Mouse (Mus musculus) right cerebral cortex, postnatal 36 days (tissue): ENCODE measurements around the gene Rreb1.

ENCODE experiments used
- DNase-seq, 2 experiments: peaks; one replicate each; pipeline ENCODE4 v3.0.0; 2022; ENCODE audit warnings: low spot score in 2 of 2, mixed read lengths in 1 of 2

The Rreb1 gene

GRCm38 (mm10) chr13:37778147-37778593, at the start of gene Rreb1:
Gene Rreb1 (plus strand): TSS chr13:37778400.
- DNase-seq, result peak in 1 of 2 experiments; percentile 10

DNA sequence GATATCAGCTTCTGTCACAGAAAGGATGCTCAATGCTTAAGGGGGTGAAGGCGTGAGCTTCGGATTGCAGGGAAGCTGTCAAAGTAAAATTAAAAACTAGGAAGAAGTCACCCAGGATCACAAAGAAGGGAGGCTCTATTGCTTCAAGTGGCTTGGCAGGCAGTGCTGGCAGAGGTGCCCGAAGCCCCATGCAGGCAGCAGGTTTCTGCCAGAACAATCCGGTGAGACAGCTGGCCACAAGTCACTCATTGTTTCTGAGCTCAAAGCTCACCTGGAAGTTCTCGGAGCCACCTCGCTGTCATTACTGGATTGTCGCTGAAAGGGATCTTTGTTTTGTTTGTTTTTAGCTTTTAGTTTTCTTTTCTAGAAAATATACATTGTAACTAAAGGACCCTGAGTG, 49.6 kb upstream of the Rreb1 start:
- DNase-seq, result no peak

GRCm38 (mm10) chr13:37731914-37732693, 46.1 kb upstream of the Rreb1 start:
- DNase-seq, result no peak

GRCm38 (mm10) chr13:37734501-37734900, 43.7 kb upstream of the Rreb1 start:
- no peak for DNase-seq

GRCm38 (mm10) chr13:37740111-37740510, 38.1 kb upstream of the Rreb1 start:
- no peak for DNase-seq

DNA sequence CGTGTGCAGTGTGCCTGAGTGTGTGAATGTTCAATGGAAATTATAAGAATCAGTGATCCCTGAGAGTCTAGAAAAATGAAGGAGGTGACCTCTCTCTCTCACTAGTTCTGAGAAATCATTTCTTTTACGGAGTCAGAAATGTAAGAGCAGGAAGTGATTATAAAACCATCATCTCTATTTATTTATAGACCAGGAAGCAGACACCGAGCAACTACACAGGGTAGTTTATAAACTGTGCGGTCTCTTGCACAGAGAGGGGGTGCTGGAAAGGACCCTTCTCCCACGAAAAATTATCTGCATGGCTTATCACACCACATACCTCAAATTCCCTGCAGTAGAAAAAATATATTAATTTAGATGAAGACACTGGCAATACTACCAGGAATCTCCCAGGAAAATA, 37.4 kb upstream of the Rreb1 start:
- no peak for DNase-seq

DNA sequence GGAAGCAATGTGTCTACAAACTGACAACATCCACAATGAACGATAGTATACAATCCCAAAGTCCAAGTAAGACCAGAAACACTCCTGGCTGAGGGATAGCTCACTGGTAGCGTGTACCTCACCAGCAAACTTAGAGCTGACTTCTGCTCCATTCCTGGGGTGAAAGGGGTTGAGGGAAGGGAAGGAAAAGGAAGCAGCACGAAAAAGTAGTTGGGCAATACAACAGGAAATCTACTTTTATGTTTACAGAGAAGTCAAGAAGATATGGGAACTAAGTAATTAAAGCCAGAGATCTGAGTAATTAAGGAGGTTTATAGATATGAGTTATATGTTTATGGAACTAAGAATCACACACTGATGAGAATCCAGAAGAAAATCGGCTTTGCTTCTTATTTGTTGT, 36.0 kb upstream of the Rreb1 start:
- DNase-seq, result no peak

GRCm38 (mm10) chr13:37747504-37747903, 30.7 kb upstream of the Rreb1 start:
- no peak for DNase-seq

DNA sequence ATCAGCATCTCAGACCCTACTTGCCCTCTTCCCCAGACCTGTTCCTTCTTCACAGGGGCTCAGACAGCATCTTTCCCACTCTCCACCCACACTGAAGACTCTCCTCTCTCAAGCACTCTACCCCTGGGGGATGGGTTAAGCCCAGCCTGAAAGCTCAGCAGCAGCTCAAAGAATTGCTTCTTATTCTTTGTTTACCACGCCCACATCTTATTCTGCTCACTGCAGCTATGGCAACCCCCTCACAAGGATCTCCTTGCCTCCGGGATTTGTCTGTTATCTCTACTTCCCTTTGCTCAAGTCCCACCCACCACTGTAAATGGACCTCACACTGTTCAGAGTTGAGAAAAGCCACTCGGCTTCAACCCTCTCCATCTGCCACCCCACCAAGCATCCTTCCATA, 28.7 kb upstream of the Rreb1 start:
- DNase-seq, result peak; percentile 4 to 33

GRCm38 (mm10) chr13:37751154-37751950, 26.8 kb upstream of the Rreb1 start:
- DNase-seq, result peak; percentile 6 to 9

DNA sequence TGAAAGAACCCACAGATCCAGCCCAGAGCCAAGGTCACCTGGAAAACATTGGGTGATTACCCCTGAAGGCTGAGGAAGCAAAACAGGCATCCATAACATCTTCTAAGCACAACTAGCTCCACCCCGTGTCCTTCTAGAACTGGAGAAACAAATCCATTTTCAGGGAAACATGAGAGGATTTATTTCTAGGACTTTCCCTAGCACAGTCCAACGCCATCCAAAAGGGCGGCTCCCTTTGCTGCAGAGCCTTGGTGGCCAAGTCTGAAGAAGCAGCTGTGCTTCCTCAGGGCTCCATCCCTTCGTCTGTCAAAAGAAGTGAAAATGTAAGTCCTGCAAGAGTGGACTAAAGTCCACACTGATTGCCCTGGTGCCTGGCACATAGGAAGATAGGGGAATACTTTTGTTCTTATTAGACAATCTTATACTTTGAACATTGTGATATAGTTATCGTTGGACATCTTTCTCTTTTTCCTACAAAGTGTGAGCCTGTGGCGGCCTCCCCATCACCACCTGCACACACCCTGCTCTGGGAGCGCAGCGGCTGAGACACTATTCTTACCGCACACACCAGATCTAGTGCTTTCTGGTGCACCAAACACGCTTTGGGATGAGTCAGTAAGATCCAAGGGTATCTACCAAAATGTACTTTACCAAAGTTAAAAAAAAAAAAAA, 18.7 kb upstream of the Rreb1 start:
- DNase-seq, result no peak

GRCm38 (mm10) chr13:37760013-37760342, 18.2 kb upstream of the Rreb1 start:
- DNase-seq, result no peak

GRCm38 (mm10) chr13:37760373-37760772, 17.8 kb upstream of the Rreb1 start:
- no peak for DNase-seq

DNA sequence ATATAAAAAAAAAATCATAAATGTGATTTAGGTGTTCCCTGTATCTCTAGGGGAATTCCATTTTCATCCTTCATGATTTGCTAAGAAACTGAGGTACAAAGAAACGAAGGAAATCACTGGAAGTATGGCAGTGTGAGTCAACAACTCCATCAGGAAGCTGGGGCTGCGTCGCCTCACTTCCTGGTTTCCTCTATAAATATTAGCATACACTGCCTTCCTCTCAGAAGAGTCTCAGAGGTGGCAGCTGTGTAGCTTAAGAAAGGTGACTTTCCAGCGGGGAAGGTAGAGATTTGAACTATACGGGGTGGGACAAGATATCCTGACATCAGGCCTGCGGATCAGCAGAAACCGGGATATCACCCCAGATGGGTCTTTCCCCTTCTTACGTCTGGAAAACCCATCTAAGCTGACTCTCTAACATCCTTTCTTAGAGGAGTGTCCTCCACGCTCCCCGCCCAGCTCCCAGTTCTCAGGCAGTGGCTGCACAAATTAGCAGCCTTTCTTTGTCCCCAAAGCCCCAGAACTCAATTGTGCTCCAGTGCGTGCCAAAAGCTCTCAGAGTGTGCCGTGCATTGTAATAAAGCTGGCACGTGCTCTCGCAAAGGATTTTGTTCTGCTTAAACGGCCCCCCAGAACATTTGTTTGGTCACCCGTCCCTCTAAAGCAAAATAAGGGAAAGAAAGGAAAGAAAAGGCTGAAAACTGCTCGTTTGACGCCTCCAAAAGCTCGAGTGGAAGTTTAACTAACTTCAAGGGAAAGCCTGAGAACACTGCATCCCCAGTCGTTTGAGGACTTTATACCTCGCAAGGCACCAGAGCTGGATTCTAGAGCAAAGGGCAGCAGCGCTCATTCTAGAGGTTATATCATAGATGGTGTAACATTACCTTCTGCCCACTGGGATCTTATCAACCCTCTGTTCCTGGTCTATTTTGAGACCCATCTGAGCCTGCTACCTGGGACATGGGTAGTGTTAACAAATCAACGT, 17.0 kb upstream of the Rreb1 start:
- DNase-seq, result no peak

DNA sequence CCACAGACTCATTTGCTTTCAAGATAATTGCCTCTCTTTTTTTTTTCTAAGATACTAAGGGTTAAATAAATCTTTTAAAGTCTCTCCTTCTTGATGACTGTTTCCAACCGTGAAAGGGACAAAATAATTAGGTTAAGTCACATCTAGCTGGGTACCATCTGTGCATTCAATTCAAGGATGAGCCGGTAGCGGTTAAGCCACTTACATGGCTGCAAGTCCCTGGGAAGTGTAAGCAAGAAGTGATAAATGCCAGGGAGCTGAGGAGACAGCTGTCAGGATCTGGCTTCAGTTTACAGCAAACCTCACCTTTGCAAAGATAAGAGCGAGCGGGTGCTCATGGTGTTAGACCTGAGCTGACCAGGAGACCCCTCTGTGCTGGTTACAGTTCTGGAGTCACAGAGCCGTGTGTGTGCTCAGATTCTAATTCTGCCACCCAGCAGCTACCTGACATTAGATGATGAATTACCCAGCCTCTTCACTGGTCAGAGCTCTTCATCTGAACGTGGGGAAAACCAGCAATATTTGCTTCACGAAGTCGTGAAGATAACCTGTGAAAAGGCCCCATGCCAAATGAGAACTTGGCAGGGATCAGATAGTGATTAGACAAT, 14.3 kb upstream of the Rreb1 start:
- no peak for DNase-seq

- DNase-seq, result no peak
Measured at GRCm38 (mm10) chr13:37769777-37770176, 8.4 kb upstream of the Rreb1 start.

DNA sequence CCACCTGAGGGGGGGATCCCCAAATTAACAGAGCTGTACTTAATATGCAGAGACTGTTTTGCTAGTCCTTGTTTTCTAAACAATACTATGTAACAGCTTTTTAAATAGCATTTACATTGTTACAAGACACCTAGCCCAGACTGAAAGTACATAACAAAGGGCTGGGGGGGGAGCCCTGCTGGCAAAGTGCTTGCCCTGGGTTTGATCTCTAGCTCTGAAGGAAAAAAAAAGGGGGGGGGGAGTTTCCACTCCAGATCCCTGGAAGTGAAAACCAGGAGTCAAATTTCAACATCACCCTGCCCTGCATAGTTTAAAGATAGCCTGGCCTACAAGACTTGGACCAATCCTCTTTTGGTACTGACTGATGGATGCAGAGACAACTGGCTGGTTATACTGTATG, 4.7 kb upstream of the Rreb1 start:
- no peak for DNase-seq

DNA sequence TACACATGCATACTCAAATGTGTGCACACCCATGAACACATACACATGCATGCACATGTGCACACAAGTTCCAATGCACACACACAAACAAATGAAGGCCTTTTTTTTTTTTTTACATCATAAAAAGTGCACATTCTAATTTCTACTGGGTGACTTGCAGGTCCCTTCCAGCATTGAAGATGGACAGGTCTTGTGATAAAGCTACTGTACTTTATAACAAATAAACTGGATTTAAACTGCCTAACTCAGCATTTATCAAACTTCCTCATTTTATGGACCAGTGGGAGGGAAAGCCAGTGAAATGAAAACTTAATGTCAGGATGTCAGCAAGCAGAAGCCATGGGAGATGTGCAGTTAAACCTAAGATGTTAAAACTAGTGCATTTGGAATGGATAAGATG, 1.5 kb upstream of the Rreb1 start:
- DNase-seq, result no peak

DNA sequence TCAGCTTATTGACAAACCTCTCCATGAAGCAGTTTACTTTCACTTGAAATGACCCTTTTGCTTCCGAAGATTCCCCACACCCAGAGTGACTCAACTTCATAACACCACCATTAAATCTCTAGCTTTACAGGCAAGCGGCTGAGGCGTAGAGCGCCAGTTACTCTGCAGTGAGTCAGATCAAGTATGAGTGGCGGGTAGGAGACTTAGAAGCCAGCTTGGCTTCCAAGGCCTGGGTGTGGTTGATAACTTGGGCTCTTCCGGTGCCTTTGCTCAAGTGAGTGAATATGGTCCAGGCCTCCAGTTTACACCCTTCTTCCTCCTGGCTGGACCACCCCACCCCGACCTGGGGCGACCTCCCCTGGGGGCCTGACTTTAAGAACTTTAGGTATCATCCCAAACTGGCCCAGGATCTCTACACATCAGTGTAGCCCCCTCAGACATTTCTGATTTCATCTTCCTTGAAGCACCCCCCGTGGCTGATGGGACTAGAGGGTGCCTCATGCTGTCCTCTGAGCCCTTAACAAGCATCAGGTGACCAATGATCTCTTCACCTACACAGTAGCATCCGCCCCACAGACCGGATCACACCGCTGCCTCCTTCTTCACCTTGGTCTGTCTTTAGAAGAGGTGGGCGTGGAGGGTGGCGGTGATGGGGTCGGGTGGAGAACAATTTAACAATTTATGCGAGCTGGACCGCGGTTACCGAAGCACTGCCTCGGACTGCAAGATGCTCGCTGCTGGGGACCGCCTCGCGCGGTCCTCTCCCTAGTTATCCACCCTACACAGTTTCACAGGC, 651 bp upstream of the Rreb1 start:
- DNase-seq, result no peak

DNA sequence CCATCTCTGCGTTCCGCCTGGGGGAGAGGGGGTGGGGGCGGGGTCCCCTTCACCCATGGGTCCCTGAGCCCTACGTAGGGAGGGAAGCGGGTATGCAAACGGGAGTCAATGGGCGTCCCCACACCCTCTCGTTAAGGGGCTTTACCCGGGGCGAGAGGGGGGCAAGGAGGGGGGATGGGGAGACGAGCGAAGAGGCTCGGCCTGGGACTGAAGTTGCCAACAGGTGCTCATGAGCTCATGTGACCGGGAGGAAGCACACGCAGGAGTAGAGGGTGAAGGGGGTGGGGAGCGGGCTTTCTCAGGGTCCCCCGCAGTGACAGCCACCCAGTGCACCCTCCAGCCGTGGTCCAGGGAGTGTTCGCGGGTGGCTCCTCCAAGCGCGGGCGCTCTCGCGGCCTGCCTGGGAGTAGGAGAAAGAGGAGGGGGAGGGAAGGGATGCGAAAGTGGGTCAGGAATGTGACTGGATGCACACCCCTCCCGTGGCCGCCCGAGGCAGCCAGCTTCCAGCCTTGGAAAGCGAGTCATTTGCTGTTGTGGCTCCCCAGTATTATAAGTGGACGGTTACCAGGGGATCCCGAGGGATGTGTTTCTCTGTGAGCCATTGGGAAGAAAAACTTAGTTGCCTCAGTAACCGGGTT, 513 bp downstream of the Rreb1 start:
- DNase-seq, result peak; percentile 21 to 24
